Mouse (Mus musculus) lung, embryonic 16.5 days (tissue): ENCODE data around the gene G6pd2. TPM values are rescaled to one million over a fixed set of nuclear protein-coding genes. Genes with fewer than 3 reads are reported as not detected.

Source experiments
- ATAC-seq: fragments of 200-750 bp; cut with Nextera tagmentation; 2 replicates; pipeline ENCODE4 v1.8.0; 2017; ENCODE audit warnings: low read depth, mild to moderate bottlenecking, moderate library complexity
- H3K27ac ChIP-seq: fragments of 300-500 bp; sonication (generic); 2 replicates; pipeline ENCODE4 v1.5.1; 2014; ENCODE audit warnings: mild to moderate bottlenecking, control low read depth, low read length
- H3K27me3 ChIP-seq: fragments of 300-500 bp; sonication (generic); 2 replicates; pipeline ENCODE4 v1.6.1; 2014; ENCODE audit warnings: low read depth, low read length, mixed read lengths; ENCODE audit not compliant: control insufficient read depth, insufficient read depth
- H3K36me3 ChIP-seq: fragments of 300-500 bp; sonication (generic); 2 replicates; pipeline ENCODE4 v1.6.1; 2014; ENCODE audit warnings: low read length; ENCODE audit not compliant: control insufficient read depth, insufficient read depth
- H3K4me1 ChIP-seq: fragments of 300-500 bp; sonication (generic); replicated peaks from 2 replicates; pipeline ENCODE4 v1.6.1; 2014; ENCODE audit warnings: low read length, mixed read lengths; ENCODE audit not compliant: control insufficient read depth, insufficient read depth
- H3K4me2 ChIP-seq: fragments of 300-500 bp; sonication (generic); 2 replicates; pipeline ENCODE4 v1.6.1; 2014; ENCODE audit warnings: low read depth, low read length, control low read depth
- H3K4me3 ChIP-seq: fragments of 300-500 bp; sonication (generic); 2 replicates; pipeline ENCODE4 v1.5.1; 2014; ENCODE audit warnings: mild to moderate bottlenecking, low read length, control low read depth
- H3K9ac ChIP-seq: fragments of 300-500 bp; sonication (generic); 2 replicates; pipeline ENCODE4 v1.6.1; 2014; ENCODE audit warnings: low read length, control low read depth
- H3K9me3 ChIP-seq: fragments of 300-500 bp; sonication (generic); 2 replicates; pipeline ENCODE4 v1.6.1; 2016; ENCODE audit warnings: low read length; ENCODE audit not compliant: control insufficient read depth
- WGBS: fragments of 180-500 bp; shearing (Covaris S2); extraction: QIAGEN DNeasy Blood & Tissue Kit; methylation state at CpG from one replicate; pipeline ENCODE4 v1.1.7; 2014; 5-methylcytosine and 5-hydroxymethylcytosine counted together
- polyA plus RNA-seq: library from polyadenylated mRNA; unstranded; fragments of >200 nt; fragmentation: Nextera tagmentation; extraction: Ambion mirVana; gene quantifications from 2 replicates; pipeline ENCODE4 v1.2.1, GENCODE M21; 2015

G6pd2 gene
- not detected in 2 replicates for polyA plus RNA-seq

DNA sequence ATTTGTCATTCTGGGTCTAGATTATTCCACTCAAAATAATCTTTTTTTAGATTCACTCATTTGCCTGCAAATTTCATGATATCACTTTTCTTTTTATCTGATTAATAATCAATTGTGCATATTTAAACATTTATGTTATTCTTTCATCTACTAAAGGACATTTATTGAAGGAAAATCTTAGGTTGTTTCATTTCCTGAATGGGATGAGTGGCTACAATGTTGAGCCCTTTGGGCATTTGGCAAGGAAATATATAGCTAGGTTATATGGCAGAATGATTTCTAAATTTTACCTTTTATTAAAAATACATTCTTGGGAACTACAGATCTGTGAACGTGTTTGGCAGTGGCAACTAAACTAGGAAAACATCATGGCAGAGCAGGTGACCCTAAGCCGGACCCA is at the start of gene G6pd2:
Gene G6pd2 (plus strand): TSS at position 301 of the 400 bp plus-strand sequence.
- no peaks in the 10 kb centered on the region for H3K4me1 ChIP-seq
- H3K27me3 ChIP-seq: no peaks in the 10 kb centered on the region
- ATAC-seq: no peak
- H3K36me3 ChIP-seq: no peaks in the 10 kb centered on the region
- WGBS: 82% methylated on average over 2 of the region's 2 CpGs
- no peak within 1 kb of the TSS for H3K4me2 ChIP-seq
- no peak within 1 kb of the TSS for H3K4me3 ChIP-seq
- H3K27ac ChIP-seq: no peak within 1 kb of the TSS
- H3K9me3 ChIP-seq: no peaks in the 10 kb centered on the region
- H3K9ac ChIP-seq: no peak within 1 kb of the TSS

- Histone ChIP-seq H3K27me3 (no peaks in the 10 kb centered on the region), H3K4me2 (no peak overlapping the region), H3K4me3 (no peak overlapping the region), H3K4me1 (no peaks in the 10 kb centered on the region), H3K36me3 (no peaks in the 10 kb centered on the region), H3K27ac (no peak overlapping the region), H3K9ac (no peak overlapping the region), H3K9me3 (no peaks in the 10 kb centered on the region)
- ATAC-seq: no peak
- 58% methylated on average over 1 of the region's 1 CpGs for WGBS
These were observed 44.4 kb upstream of the G6pd2 start for GRCm38 (mm10) chr5:61764214-61764613.

- Histone ChIP-seq H3K27me3 (no peaks in the 10 kb centered on the region), H3K36me3 (no peaks in the 10 kb centered on the region), H3K9me3 (no peaks in the 10 kb centered on the region), H3K4me3 (no peak overlapping the region), H3K27ac (no peak overlapping the region), H3K9ac (no peak overlapping the region), H3K4me1 (no peaks in the 10 kb centered on the region), H3K4me2 (no peak overlapping the region)
- ATAC-seq: no peak
These were observed 24.4 kb downstream of the G6pd2 start for GRCm38 (mm10) chr5:61832935-61833551.

GRCm38 (mm10) chr5:61843891-61844290 is 35.3 kb downstream of the G6pd2 start:
- H3K36me3 ChIP-seq: no peaks in the 10 kb centered on the region
- no peak overlapping the region for H3K27ac ChIP-seq
- no peaks in the 10 kb centered on the region for H3K9me3 ChIP-seq
- no peaks in the 10 kb centered on the region for H3K4me1 ChIP-seq
- H3K9ac ChIP-seq: no peak overlapping the region
- ATAC-seq: no peak
- no peak overlapping the region for H3K4me3 ChIP-seq
- H3K4me2 ChIP-seq: no peak overlapping the region
- WGBS: 61% methylated on average over 2 of the region's 2 CpGs
- H3K27me3 ChIP-seq: no peaks in the 10 kb centered on the region
